Mouse (Mus musculus): ENCODE data around the gene Gm9958.

Gene Gm9958

DNA sequence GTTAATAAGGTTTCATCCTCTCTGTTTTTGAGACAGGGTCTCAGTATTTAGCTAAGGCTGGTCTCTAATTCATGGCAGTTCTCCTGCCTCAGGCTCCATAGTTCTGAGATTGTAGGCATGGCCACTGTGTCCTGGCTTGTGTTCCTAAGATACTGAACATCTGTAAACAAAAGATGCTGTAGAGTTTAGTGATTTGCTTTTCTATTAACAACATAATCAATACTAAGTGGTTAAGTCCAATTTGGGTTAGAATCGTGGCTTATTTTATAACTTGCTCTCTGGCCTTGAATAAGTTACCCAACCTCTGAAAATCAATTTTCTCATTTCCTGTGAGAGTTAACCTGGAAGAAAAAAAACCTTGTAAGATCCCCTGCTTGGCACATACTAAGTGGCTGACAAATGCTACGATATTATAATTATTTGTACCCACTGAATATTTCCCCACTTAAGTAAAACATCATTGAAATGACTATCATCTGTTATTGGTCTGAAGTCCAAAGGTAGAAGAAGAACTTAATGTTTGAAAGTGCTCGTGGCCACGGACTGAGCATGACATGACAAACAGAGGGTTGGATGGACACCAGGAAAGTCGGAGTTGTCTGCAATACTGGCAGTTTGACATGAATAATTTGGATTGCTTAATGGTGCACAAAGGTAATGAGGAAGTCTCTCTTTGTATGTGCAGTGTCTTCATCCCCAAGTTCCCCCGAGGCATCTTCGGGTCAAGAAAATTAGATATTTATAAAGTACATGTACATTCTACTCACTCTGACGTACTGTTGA lies 47.3 kb downstream of the Gm9958 start:
- no peak for DNase-seq

DNA sequence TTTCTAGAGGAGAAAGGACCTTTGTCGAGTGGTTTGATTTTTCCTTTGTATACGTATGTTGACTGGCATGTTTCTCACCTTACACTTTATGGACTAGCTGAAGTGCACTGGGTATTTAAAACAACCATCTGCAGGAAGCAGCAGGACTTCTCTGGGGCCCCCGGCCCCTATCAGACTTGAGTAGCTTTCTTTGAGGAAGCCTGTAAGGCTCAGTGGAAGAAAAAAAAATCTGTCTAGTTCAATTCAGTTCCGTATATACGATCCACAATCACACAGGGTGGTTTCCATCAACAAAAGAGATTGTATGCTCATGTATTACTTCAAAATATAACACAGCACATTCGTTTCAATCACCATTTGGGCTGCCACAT lies 47.9 kb downstream of the Gm9958 start:
- no peak for DNase-seq

Measured in cerebellum, adult 9-11 months (tissue).